Mouse (Mus musculus) adrenal gland, adult (tissue): ENCODE measurements around the gene Zswim8.

Experiments used
- DNase-seq, 2 experiments: peaks; one replicate each; pipeline ENCODE4 v3.0.0; 2022 to 2023; ENCODE audit warnings: low spot score in 1 of 2; ENCODE audit not compliant: inconsistent age in 2 of 2

The Zswim8 gene

DNA sequence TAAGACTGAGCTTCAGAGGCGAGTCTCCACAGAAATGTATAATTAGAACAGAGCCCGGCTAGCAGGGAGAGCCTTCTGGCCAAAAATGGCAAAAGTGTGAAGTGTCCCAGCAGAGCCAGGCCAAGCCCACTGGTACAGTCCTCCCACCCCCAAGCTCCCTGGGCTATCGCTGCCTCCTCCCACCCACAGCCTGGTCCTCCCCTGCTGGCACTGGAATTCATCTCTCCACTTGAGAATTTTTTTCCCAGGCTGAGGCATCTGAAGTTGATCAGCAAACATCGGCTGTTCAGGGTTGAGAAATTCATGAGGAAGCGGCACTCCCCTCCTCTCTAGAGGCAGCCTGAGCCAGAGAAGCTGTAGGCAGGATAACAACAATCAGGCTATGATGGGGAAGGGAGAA, 61.2 kb downstream of the Zswim8 start:
- DNase-seq, result no peak

DNA sequence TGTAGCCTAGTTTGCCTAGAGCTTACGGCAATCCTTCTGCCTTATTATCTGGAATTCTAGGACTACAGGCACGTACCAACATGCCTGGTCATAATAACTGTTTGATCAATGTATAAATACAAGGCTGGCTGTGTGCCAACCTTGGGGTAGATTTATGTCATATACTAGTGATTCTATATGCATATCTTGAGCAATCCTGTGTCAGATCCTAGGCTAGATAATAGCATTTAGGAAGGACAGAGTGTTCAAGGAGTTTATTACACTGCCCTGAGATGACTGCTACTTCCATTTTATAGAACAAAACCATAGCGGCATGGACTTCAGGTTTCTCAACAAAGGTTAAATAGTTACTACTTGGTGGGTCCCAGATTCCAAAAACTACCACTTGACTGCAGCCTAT, 64.6 kb downstream of the Zswim8 start:
- no peak for DNase-seq

DNA sequence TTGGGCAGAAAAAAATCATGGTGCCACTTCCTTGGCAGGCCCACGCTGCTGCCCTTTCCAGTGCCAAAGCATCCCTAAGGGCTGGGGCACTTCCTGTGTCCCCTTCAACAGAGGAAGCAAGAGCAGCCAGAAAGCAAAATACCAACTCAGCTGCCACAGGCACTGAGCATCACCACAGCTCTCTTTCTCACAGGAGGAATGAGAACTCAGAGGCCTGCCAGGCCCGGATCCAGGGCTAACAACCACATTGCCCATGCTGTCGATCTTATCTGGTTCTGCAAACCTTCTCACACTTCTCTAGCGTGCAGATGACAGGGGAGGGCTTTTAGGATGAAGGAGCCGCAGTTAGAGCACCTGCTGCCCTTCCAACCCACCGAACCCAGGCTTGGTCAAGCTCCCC, 65.5 kb downstream of the Zswim8 start:
- DNase-seq, result peak in 1 of 2 experiments; percentile 44
